Mouse (Mus musculus): ENCODE results near the gene Gm20716. TPM values are rescaled to one million over a fixed set of nuclear protein-coding genes. Genes with fewer than 3 reads are reported as not detected.

The Gm20716 gene
- polyA plus RNA-seq, 1 experiment from 2014 or later: 11.8 TPM

GRCm38 (mm10) chr2:168147722-168148432, 82.3 kb downstream of the Gm20716 start:
- H3K4me1 ChIP-seq (ENCODE audit: control insufficient read depth, insufficient read depth, low read length): peaks cover 11% of the 10 kb centered on the region; the same call in 1 of the 2 replicates
- no peaks in the 10 kb centered on the region for H3K9me3 ChIP-seq (replicated peaks; ENCODE audit: control insufficient read depth, low read length)
- no peaks in the 10 kb centered on the region for H3K27me3 ChIP-seq (ENCODE audit: control insufficient read depth, insufficient read depth, low read length)
- WGBS: 76% methylated on average over 22 of the region's 22 CpGs
- no peak overlapping the region for H3K9ac ChIP-seq (ENCODE audit: low read length)
- no peak overlapping the region for H3K4me3 ChIP-seq (ENCODE audit: low read length)
- no peak overlapping the region for H3K27ac ChIP-seq (ENCODE audit: low read length)
- H3K36me3 ChIP-seq (ENCODE audit: control insufficient read depth, insufficient read depth): no peaks in the 10 kb centered on the region
- no peak overlapping the region for H3K4me2 ChIP-seq (ENCODE audit: low read depth, low read length)
- ATAC-seq (replicated peaks; ENCODE audit: extremely low read depth, insufficient read depth, low FRiP score): no peak

DNA sequence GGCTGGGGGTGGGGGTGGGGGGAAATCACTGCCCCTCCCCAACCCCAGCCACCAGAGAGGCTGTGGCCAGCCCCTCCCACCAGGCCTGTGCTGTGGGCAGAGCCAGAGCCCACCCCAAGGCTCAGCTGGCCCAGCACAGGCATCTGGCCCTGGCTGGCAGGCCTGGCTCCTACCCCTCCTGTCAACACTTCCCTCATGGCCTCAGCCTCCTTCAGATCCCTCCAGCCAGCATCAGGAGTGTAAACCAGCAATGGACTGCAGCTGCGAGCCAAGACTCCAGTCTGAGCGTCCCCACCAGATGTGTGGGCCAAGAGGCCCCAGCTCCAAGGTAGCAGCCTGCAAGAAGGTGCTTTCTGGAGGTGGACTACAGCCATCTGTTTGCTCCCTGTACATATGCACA, 84.7 kb downstream of the Gm20716 start:
- no peak overlapping the region for H3K9ac ChIP-seq (ENCODE audit: low read length)
- H3K27me3 ChIP-seq (ENCODE audit: control insufficient read depth, insufficient read depth, low read length): no peaks in the 10 kb centered on the region
- no peak overlapping the region for H3K4me2 ChIP-seq (ENCODE audit: low read depth, low read length)
- ATAC-seq (replicated peaks; ENCODE audit: extremely low read depth, insufficient read depth, low FRiP score): peak; percentile 90
- WGBS: 11% methylated on average over 2 of the region's 2 CpGs
- no peaks in the 10 kb centered on the region for H3K9me3 ChIP-seq (replicated peaks; ENCODE audit: control insufficient read depth, low read length)
- H3K36me3 ChIP-seq (ENCODE audit: control insufficient read depth, insufficient read depth): no peaks in the 10 kb centered on the region
- H3K4me1 ChIP-seq (ENCODE audit: control insufficient read depth, insufficient read depth, low read length): peaks cover 11% of the 10 kb centered on the region; the same call in 1 of the 2 replicates
- peak overlapping the region; percentile 71 for H3K27ac ChIP-seq (ENCODE audit: low read length)
- no peak overlapping the region for H3K4me3 ChIP-seq (ENCODE audit: low read length)

DNA sequence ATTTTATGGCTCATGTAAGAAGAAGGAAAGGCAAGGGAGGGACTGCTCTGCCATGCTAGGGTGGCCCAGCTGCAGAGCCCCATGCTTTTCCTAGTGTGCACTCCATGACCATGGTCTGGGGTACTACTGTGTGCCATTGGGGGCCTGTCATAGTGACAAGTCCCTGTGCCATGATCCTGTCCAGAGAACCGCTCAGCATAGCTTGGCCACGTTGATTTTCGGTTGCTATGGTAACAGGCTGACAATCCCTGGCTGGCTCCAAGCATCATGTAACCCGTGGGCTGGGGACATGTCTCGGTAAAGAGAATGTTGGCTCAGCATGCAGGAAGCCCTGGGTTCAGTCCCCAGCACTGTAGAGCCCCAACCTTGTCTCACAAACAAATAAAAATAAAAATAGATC, 86.4 kb downstream of the Gm20716 start:
- Histone ChIP-seq H3K4me3 (ENCODE audit: low read length) (no peak overlapping the region), H3K9me3 (replicated peaks; ENCODE audit: control insufficient read depth, low read length) (no peaks in the 10 kb centered on the region), H3K9ac (ENCODE audit: low read length) (no peak overlapping the region), H3K27ac (ENCODE audit: low read length) (no peak overlapping the region), H3K4me1 (ENCODE audit: control insufficient read depth, insufficient read depth, low read length) (peaks cover 11% of the 10 kb centered on the region; the same call in 1 of the 2 replicates), H3K27me3 (ENCODE audit: control insufficient read depth, insufficient read depth, low read length) (no peaks in the 10 kb centered on the region), H3K4me2 (ENCODE audit: low read depth, low read length) (no peak overlapping the region), H3K36me3 (ENCODE audit: control insufficient read depth, insufficient read depth) (no peaks in the 10 kb centered on the region)
- WGBS: 48% methylated on average over 5 of the region's 5 CpGs
- no peak for ATAC-seq (replicated peaks; ENCODE audit: extremely low read depth, insufficient read depth, low FRiP score)

- H3K4me2 ChIP-seq (ENCODE audit: low read depth, low read length): no peak overlapping the region
- no peaks in the 10 kb centered on the region for H3K9me3 ChIP-seq (replicated peaks; ENCODE audit: control insufficient read depth, low read length)
- H3K9ac ChIP-seq (ENCODE audit: low read length): no peak overlapping the region
- no peaks in the 10 kb centered on the region for H3K4me1 ChIP-seq (ENCODE audit: control insufficient read depth, insufficient read depth, low read length)
- no peak overlapping the region for H3K27ac ChIP-seq (ENCODE audit: low read length)
- H3K27me3 ChIP-seq (ENCODE audit: control insufficient read depth, insufficient read depth, low read length): no peaks in the 10 kb centered on the region
- H3K36me3 ChIP-seq (ENCODE audit: control insufficient read depth, insufficient read depth): no peaks in the 10 kb centered on the region
- no peak for ATAC-seq (replicated peaks; ENCODE audit: extremely low read depth, insufficient read depth, low FRiP score)
- no peak overlapping the region for H3K4me3 ChIP-seq (ENCODE audit: low read length)
- 62% methylated on average over 15 of the region's 15 CpGs for WGBS
Measured at GRCm38 (mm10) chr2:168137161-168137560, 93.0 kb downstream of the Gm20716 start.

Small RNA genes lying within 50 kb of the gene (microRNA-seq; reads per million reads assigned to microRNA genes)
- gene Gm24561: not detected

Other genes with a start within 250 kb of the Gm20716 start
- 0.84 and 0.99 TPM in 2 replicates for gene Ripor3, start 219.7 kb downstream of the Gm20716 start, polyA plus RNA-seq (2015; fragmentation: Nextera tagmentation; extraction: Ambion mirVana)
- 5.4 and 6.7 TPM in 2 replicates for gene Pard6b, start 149.4 kb downstream of the Gm20716 start, polyA plus RNA-seq (2015; fragmentation: Nextera tagmentation; extraction: Ambion mirVana)
- gene Adnp, start 23.3 kb downstream of the Gm20716 start, polyA plus RNA-seq (2015; fragmentation: Nextera tagmentation; extraction: Ambion mirVana): 1.4 and 1.6 TPM in 2 replicates
- 89.3 and 104 TPM in 2 replicates for gene Dpm1, start 227 bp upstream of the Gm20716 start, polyA plus RNA-seq (2015; fragmentation: Nextera tagmentation; extraction: Ambion mirVana)
- gene Mocs3, start 258 bp upstream of the Gm20716 start, polyA plus RNA-seq (2015; fragmentation: Nextera tagmentation; extraction: Ambion mirVana): 4.3 and 4.9 TPM in 2 replicates
- gene Kcng1, start 51.4 kb upstream of the Gm20716 start, polyA plus RNA-seq (2015; fragmentation: Nextera tagmentation; extraction: Ambion mirVana): 0.17 and 0.22 TPM in 2 replicates

Measured in heart, embryonic 16.5 days (tissue).